ENCODE assay signal across 8 mouse cellular contexts in the genomic region with DNA sequence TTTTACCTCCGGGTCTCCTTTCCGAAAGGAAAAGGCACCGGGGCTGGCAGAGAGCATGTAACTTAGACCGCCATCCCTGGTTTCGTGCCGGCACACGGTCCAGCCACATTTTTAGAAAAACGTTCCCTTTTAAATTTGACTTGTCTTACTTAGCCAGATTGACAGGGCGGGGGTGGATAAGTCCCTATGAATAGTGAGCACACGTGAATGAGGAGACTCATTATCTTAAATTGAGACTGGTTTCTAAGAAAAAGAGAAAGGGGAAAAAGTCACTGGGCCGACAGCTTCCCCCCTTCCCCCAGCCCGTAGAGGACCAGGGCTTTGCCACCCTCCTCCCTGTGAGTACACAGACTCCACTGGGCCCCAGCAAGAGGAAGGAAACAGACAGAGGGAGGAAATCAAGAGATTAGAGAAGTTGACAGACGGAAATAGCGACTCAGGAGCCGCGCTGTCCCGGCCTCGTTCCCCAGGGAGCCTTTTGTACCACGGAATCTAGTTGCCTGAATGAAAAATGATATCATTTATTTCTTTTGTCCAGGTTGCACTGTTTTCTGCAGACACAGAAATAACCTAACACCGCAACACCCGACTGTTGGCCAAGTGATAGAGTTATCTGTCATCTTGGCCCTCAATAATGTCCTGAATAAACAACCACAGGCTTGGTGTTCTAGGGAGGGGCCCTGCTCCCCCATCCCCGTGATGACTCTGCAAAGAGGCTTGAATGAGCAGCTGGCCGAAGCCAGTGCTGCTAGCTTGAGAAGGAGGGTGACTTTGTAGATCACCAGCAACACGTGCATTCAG. TPM values are rescaled to one million over a fixed set of nuclear protein-coding genes. Genes with fewer than 3 reads are reported as not detected.
DNase-seq lines count a peak whose midpoint lies in the region; ATAC-seq and TF ChIP-seq lines count a peak whose summit lies in the region.

No protein-coding gene starts in this region.

- no peak for TF ChIP-seq EP300 in liver, embryonic 14.5 days (IDR thresholded peaks at IDR 0.05; ENCODE audit: low read depth)

- peaks cover 24% of the 10 kb centered on the region for H3K4me1 ChIP-seq in forebrain, embryonic 10.5 days
- H3K4me1 ChIP-seq in forebrain, embryonic 13.5 days, result peaks cover 10% of the 10 kb centered on the region
- peaks cover 5% of the 10 kb centered on the region; the same call in 1 of the 2 replicates for H3K4me1 ChIP-seq in forebrain, embryonic 14.5 days (ENCODE audit: control insufficient read depth, insufficient read depth, low read length)
- H3K4me1 ChIP-seq in hindbrain, postnatal 0 days (ENCODE audit: insufficient read depth, low read length), result no peaks in the 10 kb centered on the region; the same call in 1 of the 2 replicates
- peaks cover 0 to 15% of the 10 kb centered on the region in 2 experiments; a peak in 2 of 4 replicates for H3K4me1 ChIP-seq in liver, embryonic 14.5 days (replicated peaks; ENCODE audit: control insufficient read depth in 2 of 2, insufficient read depth in 2 of 2, low read length in 1 of 2)
- peaks cover 12% of the 10 kb centered on the region for H3K4me1 ChIP-seq in neural tube, embryonic 15.5 days

- H3K27ac ChIP-seq in forebrain, embryonic 10.5 days, result 0 out of 2 replicates have a peak overlapping the region, but pooled peaks have one; percentile 48
- no peak overlapping the region for H3K27ac ChIP-seq in forebrain, embryonic 13.5 days
- no peak overlapping the region for H3K27ac ChIP-seq in forebrain, embryonic 14.5 days (ENCODE audit: low read depth, low read length)
- H3K27ac ChIP-seq in hindbrain, postnatal 0 days, result no peak overlapping the region
- H3K27ac ChIP-seq in liver, embryonic 14.5 days, result no peak overlapping the region
- H3K27ac ChIP-seq in neural tube, embryonic 15.5 days (replicated peaks), result no peak overlapping the region

- H3K36me3 ChIP-seq in forebrain, embryonic 10.5 days (replicated peaks), result no peaks in the 10 kb centered on the region
- no peaks in the 10 kb centered on the region for H3K36me3 ChIP-seq in forebrain, embryonic 13.5 days (ENCODE audit: poor library complexity, severe bottlenecking)
- H3K36me3 ChIP-seq in forebrain, embryonic 14.5 days (ENCODE audit: control insufficient read depth, insufficient read depth, low read length), result no peaks in the 10 kb centered on the region
- H3K36me3 ChIP-seq in hindbrain, postnatal 0 days (ENCODE audit: insufficient read depth, low read length), result no peaks in the 10 kb centered on the region
- H3K36me3 ChIP-seq in liver, embryonic 14.5 days (replicated peaks; ENCODE audit: control insufficient read depth, insufficient read depth, low read depth), result no peaks in the 10 kb centered on the region
- no peaks in the 10 kb centered on the region for H3K36me3 ChIP-seq in neural tube, embryonic 15.5 days

- H3K9me3 ChIP-seq in forebrain, embryonic 10.5 days, result no peaks in the 10 kb centered on the region
- H3K9me3 ChIP-seq in forebrain, embryonic 13.5 days (replicated peaks), result no peaks in the 10 kb centered on the region
- H3K9me3 ChIP-seq in forebrain, embryonic 14.5 days (replicated peaks; ENCODE audit: control insufficient read depth, low read length), result no peaks in the 10 kb centered on the region
- H3K9me3 ChIP-seq in hindbrain, postnatal 0 days (ENCODE audit: low read length), result no peaks in the 10 kb centered on the region
- no peaks in the 10 kb centered on the region for H3K9me3 ChIP-seq in liver, embryonic 14.5 days (ENCODE audit: control insufficient read depth, low read length)
- no peaks in the 10 kb centered on the region for H3K9me3 ChIP-seq in neural tube, embryonic 15.5 days (replicated peaks)

- peaks cover 91% of the 10 kb centered on the region for H3K27me3 ChIP-seq in forebrain, embryonic 10.5 days (ENCODE audit: poor library complexity, severe bottlenecking)
- H3K27me3 ChIP-seq in forebrain, embryonic 13.5 days, result peaks cover 29% of the 10 kb centered on the region
- no peaks in the 10 kb centered on the region for H3K27me3 ChIP-seq in forebrain, embryonic 14.5 days (replicated peaks; ENCODE audit: control insufficient read depth, insufficient read depth, low read length)
- H3K27me3 ChIP-seq in hindbrain, postnatal 0 days (ENCODE audit: insufficient read depth, low read length), result no peaks in the 10 kb centered on the region
- H3K27me3 ChIP-seq in liver, embryonic 14.5 days (ENCODE audit: control insufficient read depth, insufficient read depth, low read length), result no peaks in the 10 kb centered on the region
- H3K27me3 ChIP-seq in neural tube, embryonic 15.5 days (replicated peaks), result 0 out of 2 replicates have a peak, but pooled peaks cover 9% of the 10 kb centered on the region

- H3K4me3 ChIP-seq in forebrain, embryonic 10.5 days, result peak overlapping the region; percentile 30; the same call in 1 of the 2 replicates
- H3K4me3 ChIP-seq in forebrain, embryonic 13.5 days, result no peak overlapping the region
- H3K4me3 ChIP-seq in forebrain, embryonic 14.5 days (ENCODE audit: low read depth, low read length), result no peak overlapping the region
- no peak overlapping the region for H3K4me3 ChIP-seq in hindbrain, postnatal 0 days (ENCODE audit: low read length)
- no peak overlapping the region for H3K4me3 ChIP-seq in liver, embryonic 14.5 days (ENCODE audit: insufficient read depth in 1 of 2, low read depth in 2 of 2, low read length in 2 of 2)
- H3K4me3 ChIP-seq in neural tube, embryonic 15.5 days (replicated peaks), result no peak overlapping the region

- H3K9ac ChIP-seq in forebrain, embryonic 13.5 days, result no peak overlapping the region
- H3K9ac ChIP-seq in forebrain, embryonic 14.5 days (ENCODE audit: low read length), result no peak overlapping the region
- H3K9ac ChIP-seq in hindbrain, postnatal 0 days (replicated peaks; ENCODE audit: low read length), result no peak overlapping the region
- H3K9ac ChIP-seq in liver, embryonic 14.5 days (replicated peaks), result no peak overlapping the region
- no peak overlapping the region for H3K9ac ChIP-seq in neural tube, embryonic 15.5 days (replicated peaks)

- H3K4me2 ChIP-seq in forebrain, embryonic 13.5 days, result no peak overlapping the region
- H3K4me2 ChIP-seq in forebrain, embryonic 14.5 days (ENCODE audit: low read length), result 0 out of 2 replicates have a peak overlapping the region, but pooled peaks have one; percentile 6
- H3K4me2 ChIP-seq in hindbrain, postnatal 0 days (ENCODE audit: low read depth, low read length), result 0 out of 2 replicates have a peak overlapping the region, but pooled peaks have one; percentile 4
- H3K4me2 ChIP-seq in liver, embryonic 14.5 days (ENCODE audit: low read depth), result peak overlapping the region; percentile 31
- H3K4me2 ChIP-seq in neural tube, embryonic 15.5 days, result peak overlapping the region; percentile 9; the same call in 1 of the 2 replicates

- TF ChIP-seq CTCF in hindbrain, postnatal 0 days (IDR thresholded peaks at IDR 0.05; ENCODE audit: low read depth), result no peak
- TF ChIP-seq CTCF in liver, embryonic 14.5 days (IDR thresholded peaks at IDR 0.05; ENCODE audit: low read depth), result no peak

- whole genome bisulfite sequencing in forebrain, embryonic 10.5 days, result 26% methylated on average over 24 of the region's 24 CpGs
- 13% methylated on average over 24 of the region's 24 CpGs for WGBS in forebrain, embryonic 13.5 days
- 15% methylated on average over 24 of the region's 24 CpGs for WGBS in forebrain, embryonic 14.5 days
- 22% methylated on average over 24 of the region's 24 CpGs for WGBS in hindbrain, postnatal 0 days
- WGBS in liver, embryonic 14.5 days (ENCODE audit: insufficient replicate concordance), result 5% methylated on average over 24 of the region's 24 CpGs
- 36% methylated on average over 24 of the region's 24 CpGs for WGBS in neural tube, embryonic 15.5 days

- no peak for DNase-seq in forebrain, embryonic 10.5 days (ENCODE audit: extremely low spot score, low spot score)
- DNase-seq in forebrain, embryonic 14.5 days (ENCODE audit: low spot score), result no peak
- DNase-seq in hindbrain, postnatal 0 days (ENCODE audit: low spot score), result peak; percentile 8
- peak in 1 of 3 experiments; percentile 16 for DNase-seq in liver, embryonic 14.5 days (ENCODE audit: low read depth in 3 of 3, low spot score in 3 of 3)
- DNase-seq in urinary bladder, postnatal 10 days (ENCODE audit: low spot score), result no peak

- ATAC-seq in forebrain, embryonic 13.5 days, result no peak
- ATAC-seq in forebrain, embryonic 14.5 days, result no peak
- ATAC-seq in hindbrain, postnatal 0 days, result no peak
- ATAC-seq in liver, embryonic 14.5 days (ENCODE audit: insufficient read depth), result peak; percentile 52; the same call in 1 of the 2 replicates
- ATAC-seq in neural tube, embryonic 15.5 days (ENCODE audit: low FRiP score), result no peak
- no peak for ATAC-seq in erythroblast, adult 5-6 weeks (replicated peaks; ENCODE audit: low FRiP score, poor library complexity, severe bottlenecking)

RNA-seq across cellular contexts. Expression of a gene that starts 14.1 kb away (rescaled TPM):
- polyA plus RNA-seq in forebrain, embryonic 10.5 days (2016; fragmentation: Nextera tagmentation; extraction: Ambion mirVana), result not detected in 2 replicates
- 0.14 TPM in 1 of 2 replicates, not detected in the other for polyA plus RNA-seq in forebrain, embryonic 13.5 days (2015; fragmentation: Nextera tagmentation; extraction: Ambion mirVana)
- polyA plus RNA-seq in forebrain, embryonic 14.5 days (2014; fragmentation: Nextera tagmentation; extraction: Ambion mirVana), result not detected in 2 replicates
- 0.22 TPM in 1 of 2 replicates, not detected in the other for total RNA-seq in hindbrain, postnatal 0 days (2014; rRNA removed)
- 0.14 and 0.16 TPM in 2 replicates for polyA plus RNA-seq in hindbrain, postnatal 0 days (2015; fragmentation: Nextera tagmentation; extraction: Ambion mirVana)
- 0.04 and 0.12 TPM in 2 replicates for polyA plus RNA-seq in liver, embryonic 14.5 days (2012; rRNA removed)
- not detected in 2 replicates for polyA plus RNA-seq in liver, embryonic 14.5 days (2014; fragmentation: Nextera tagmentation; extraction: Ambion mirVana)
- 0.23 TPM in 1 of 2 replicates, not detected in the other for polyA plus RNA-seq in neural tube, embryonic 15.5 days (2015; fragmentation: Nextera tagmentation; extraction: Ambion mirVana)
- total RNA-seq in erythroblast, adult 5-6 weeks (2015; ENCODE audit: low replicate concordance), result not detected in 2 replicates
- not detected in 2 replicates for total RNA-seq in erythroblast, adult 5-6 weeks (2017; ENCODE audit: low replicate concordance)

RNA-seq across cellular contexts. Expression of a gene that starts 31.3 kb away (rescaled TPM):
- polyA plus RNA-seq in forebrain, embryonic 10.5 days (2016; fragmentation: Nextera tagmentation; extraction: Ambion mirVana), result not detected in 2 replicates
- polyA plus RNA-seq in forebrain, embryonic 13.5 days (2015; fragmentation: Nextera tagmentation; extraction: Ambion mirVana), result not detected in 2 replicates
- not detected in 2 replicates for polyA plus RNA-seq in forebrain, embryonic 14.5 days (2014; fragmentation: Nextera tagmentation; extraction: Ambion mirVana)
- not detected in 2 replicates for total RNA-seq in hindbrain, postnatal 0 days (2014; rRNA removed)
- polyA plus RNA-seq in hindbrain, postnatal 0 days (2015; fragmentation: Nextera tagmentation; extraction: Ambion mirVana), result not detected in 2 replicates
- polyA plus RNA-seq in liver, embryonic 14.5 days (2012; rRNA removed), result not detected in 2 replicates
- polyA plus RNA-seq in liver, embryonic 14.5 days (2014; fragmentation: Nextera tagmentation; extraction: Ambion mirVana), result not detected in 2 replicates
- polyA plus RNA-seq in neural tube, embryonic 15.5 days (2015; fragmentation: Nextera tagmentation; extraction: Ambion mirVana), result not detected in 2 replicates
- not detected in 2 replicates for total RNA-seq in erythroblast, adult 5-6 weeks (2015; ENCODE audit: low replicate concordance)
- not detected in 2 replicates for total RNA-seq in erythroblast, adult 5-6 weeks (2017; ENCODE audit: low replicate concordance)

RNA-seq across cellular contexts. Expression of a gene that starts 34.1 kb away (rescaled TPM):
- 12.1 and 12.6 TPM in 2 replicates for polyA plus RNA-seq in forebrain, embryonic 10.5 days (2016; fragmentation: Nextera tagmentation; extraction: Ambion mirVana)
- 8.5 and 8.7 TPM in 2 replicates for polyA plus RNA-seq in forebrain, embryonic 13.5 days (2015; fragmentation: Nextera tagmentation; extraction: Ambion mirVana)
- polyA plus RNA-seq in forebrain, embryonic 14.5 days (2014; fragmentation: Nextera tagmentation; extraction: Ambion mirVana), result 10.4 and 12.2 TPM in 2 replicates
- 52.0 and 80.7 TPM in 2 replicates for total RNA-seq in hindbrain, postnatal 0 days (2014; rRNA removed)
- polyA plus RNA-seq in hindbrain, postnatal 0 days (2015; fragmentation: Nextera tagmentation; extraction: Ambion mirVana), result 44.7 and 45.2 TPM in 2 replicates
- polyA plus RNA-seq in liver, embryonic 14.5 days (2012; rRNA removed), result 3.3 and 4.8 TPM in 2 replicates
- 6.3 and 7.2 TPM in 2 replicates for polyA plus RNA-seq in liver, embryonic 14.5 days (2014; fragmentation: Nextera tagmentation; extraction: Ambion mirVana)
- 26.4 and 28.9 TPM in 2 replicates for polyA plus RNA-seq in neural tube, embryonic 15.5 days (2015; fragmentation: Nextera tagmentation; extraction: Ambion mirVana)
- total RNA-seq in erythroblast, adult 5-6 weeks (2015; ENCODE audit: low replicate concordance), result 1.9 and 5.0 TPM in 2 replicates
- 1.5 and 3.1 TPM in 2 replicates for total RNA-seq in erythroblast, adult 5-6 weeks (2017; ENCODE audit: low replicate concordance)

RNA-seq across cellular contexts. Expression of a gene that starts 58.6 kb away (rescaled TPM):
- 0.86 and 0.97 TPM in 2 replicates for polyA plus RNA-seq in forebrain, embryonic 10.5 days (2016; fragmentation: Nextera tagmentation; extraction: Ambion mirVana)
- polyA plus RNA-seq in forebrain, embryonic 13.5 days (2015; fragmentation: Nextera tagmentation; extraction: Ambion mirVana), result 0.17 and 0.30 TPM in 2 replicates
- 0.34 and 0.49 TPM in 2 replicates for polyA plus RNA-seq in forebrain, embryonic 14.5 days (2014; fragmentation: Nextera tagmentation; extraction: Ambion mirVana)
- total RNA-seq in hindbrain, postnatal 0 days (2014; rRNA removed), result 1.8 and 2.0 TPM in 2 replicates
- 0.69 and 0.73 TPM in 2 replicates for polyA plus RNA-seq in hindbrain, postnatal 0 days (2015; fragmentation: Nextera tagmentation; extraction: Ambion mirVana)
- 0.28 TPM in 2 replicates for polyA plus RNA-seq in liver, embryonic 14.5 days (2012; rRNA removed)
- polyA plus RNA-seq in liver, embryonic 14.5 days (2014; fragmentation: Nextera tagmentation; extraction: Ambion mirVana), result 0.28 and 0.36 TPM in 2 replicates
- 1.3 and 2.0 TPM in 2 replicates for polyA plus RNA-seq in neural tube, embryonic 15.5 days (2015; fragmentation: Nextera tagmentation; extraction: Ambion mirVana)
- not detected in 2 replicates for total RNA-seq in erythroblast, adult 5-6 weeks (2015; ENCODE audit: low replicate concordance)
- not detected in 2 replicates for total RNA-seq in erythroblast, adult 5-6 weeks (2017; ENCODE audit: low replicate concordance)
